Mouse (Mus musculus) stomach, embryonic 14.5 days (tissue): Measurements from ENCODE around the gene Aldh3b1. TPM values are rescaled to one million over a fixed set of nuclear protein-coding genes. Genes with fewer than 3 reads are reported as not detected.
A peak's percentile ranks its signal among the peaks of the same experiment; 100 is the strongest.

Experiments used
- ATAC-seq: fragments of 200-750 bp; cut with Nextera tagmentation; 2 replicates; pipeline ENCODE4 v1.8.0; 2017; ENCODE audit warnings: low read depth, moderate TSS enrichment; ENCODE audit not compliant: insufficient number of reproducible peaks, insufficient read depth, low FRiP score
- H3K27ac ChIP-seq: fragments of 300-500 bp; sonication (generic); 2 replicates; pipeline ENCODE4 v1.5.1; 2014; ENCODE audit warnings: mild to moderate bottlenecking, low read length, moderate library complexity, mixed read lengths
- H3K27me3 ChIP-seq: fragments of 300-500 bp; sonication (generic); 2 replicates; pipeline ENCODE4 v1.6.1; 2014; ENCODE audit warnings: low read length, control low read depth, mixed read lengths; ENCODE audit not compliant: control insufficient read depth, insufficient read depth
- H3K36me3 ChIP-seq: fragments of 300-500 bp; sonication (generic); 2 replicates; pipeline ENCODE4 v1.6.1; 2014; ENCODE audit warnings: mild to moderate bottlenecking, control low read depth, low read length, moderate library complexity, mixed read lengths; ENCODE audit not compliant: control insufficient read depth, insufficient read depth
- H3K4me1 ChIP-seq: fragments of 300-500 bp; sonication (generic); 2 replicates; pipeline ENCODE4 v1.6.1; 2014; ENCODE audit warnings: low read length, control low read depth, mixed read lengths; ENCODE audit not compliant: control insufficient read depth, insufficient read depth
- H3K4me2 ChIP-seq: fragments of 300-500 bp; sonication (generic); replicated peaks from 2 replicates; pipeline ENCODE4 v1.6.1; 2014; ENCODE audit warnings: low read depth, low read length, control low read depth
- H3K4me3 ChIP-seq: fragments of 300-500 bp; sonication (generic); 2 replicates; pipeline ENCODE4 v1.5.1; 2014; ENCODE audit warnings: low read depth, low read length, control low read depth
- H3K9ac ChIP-seq: fragments of 300-500 bp; sonication (generic); replicated peaks from 2 replicates; pipeline ENCODE4 v1.6.1; 2014; ENCODE audit warnings: low read depth, mild to moderate bottlenecking, control low read depth, low read length, moderate library complexity, mixed read lengths
- H3K9me3 ChIP-seq: fragments of 300-500 bp; sonication (generic); 2 replicates; pipeline ENCODE4 v1.6.1; 2016; ENCODE audit warnings: low read depth, low read length, control low read depth; ENCODE audit not compliant: control insufficient read depth
- WGBS: fragments of 180-500 bp; shearing (Covaris S2); extraction: QIAGEN DNeasy Blood & Tissue Kit; methylation state at CpG from one replicate; pipeline ENCODE4 v1.1.7; 2014; 5-methylcytosine and 5-hydroxymethylcytosine counted together
- polyA plus RNA-seq: library from polyadenylated mRNA; unstranded; fragments of >200 nt; fragmentation: Nextera tagmentation; extraction: Ambion mirVana; gene quantifications from 2 replicates; pipeline ENCODE4 v1.2.1, GENCODE M21; 2014

The Aldh3b1 gene
- polyA plus RNA-seq, 1 experiment from 2014 or later = 1.2 TPM

- no peak overlapping the region for H3K4me2 ChIP-seq
- 95% methylated on average over 7 of the region's 7 CpGs for WGBS
- no peak for ATAC-seq
- H3K27ac ChIP-seq = no peak overlapping the region
- H3K4me1 ChIP-seq = peaks cover 10% of the 10 kb centered on the region
- no peaks in the 10 kb centered on the region for H3K9me3 ChIP-seq
- H3K27me3 ChIP-seq = no peaks in the 10 kb centered on the region
- no peaks in the 10 kb centered on the region for H3K36me3 ChIP-seq
- H3K4me3 ChIP-seq = no peak overlapping the region
- H3K9ac ChIP-seq = no peak overlapping the region
Observed at GRCm38 (mm10) chr19:3924868-3925267, 4.7 kb downstream of the Aldh3b1 start.

DNA sequence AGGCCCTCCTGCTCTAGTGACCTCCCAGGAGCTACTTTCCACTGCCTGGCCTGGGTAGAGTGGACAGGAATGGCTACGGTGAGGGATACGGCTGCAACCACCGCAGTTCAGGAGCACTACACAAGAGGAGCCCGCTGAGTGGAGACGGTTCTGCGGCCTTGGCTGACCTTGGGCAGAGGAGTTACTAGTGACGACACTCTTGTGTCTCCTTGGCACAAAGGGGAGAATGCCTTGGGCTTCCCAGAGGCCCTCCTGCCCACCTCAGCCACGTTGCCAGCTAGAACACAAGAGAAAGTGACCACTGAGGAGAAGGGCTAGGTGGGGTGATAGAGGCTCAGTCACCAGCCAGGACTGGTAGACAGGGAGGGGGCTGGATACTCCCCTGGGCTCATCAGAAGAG is 5.4 kb downstream of the Aldh3b1 start:
- Histone ChIP-seq H3K9ac (no peak overlapping the region), H3K9me3 (no peaks in the 10 kb centered on the region), H3K4me1 (peaks cover 3% of the 10 kb centered on the region; the same call in 1 of the 2 replicates), H3K4me2 (no peak overlapping the region), H3K27ac (peak overlapping the region; percentile 27; the same call in 1 of the 2 replicates), H3K27me3 (no peaks in the 10 kb centered on the region), H3K4me3 (no peak overlapping the region), H3K36me3 (no peaks in the 10 kb centered on the region)
- no peak for ATAC-seq
- WGBS = 78% methylated on average over 8 of the region's 8 CpGs

- H3K36me3 ChIP-seq = no peaks in the 10 kb centered on the region
- no peaks in the 10 kb centered on the region for H3K27me3 ChIP-seq
- no peak overlapping the region for H3K9ac ChIP-seq
- no peaks in the 10 kb centered on the region for H3K4me1 ChIP-seq
- WGBS = 40% methylated on average over 13 of the region's 13 CpGs
- H3K4me3 ChIP-seq = no peak overlapping the region
- H3K4me2 ChIP-seq = no peak overlapping the region
- H3K27ac ChIP-seq = peak overlapping the region; percentile 27
- no peak for ATAC-seq
- H3K9me3 ChIP-seq = no peaks in the 10 kb centered on the region
Observed at GRCm38 (mm10) chr19:3923586-3923985, 6.0 kb downstream of the Aldh3b1 start.

- Histone ChIP-seq H3K9me3 (no peaks in the 10 kb centered on the region), H3K9ac (no peak overlapping the region), H3K4me2 (no peak overlapping the region), H3K4me3 (no peak overlapping the region), H3K4me1 (no peaks in the 10 kb centered on the region), H3K27ac (no peak overlapping the region), H3K36me3 (no peaks in the 10 kb centered on the region), H3K27me3 (no peaks in the 10 kb centered on the region)
- WGBS = 53% methylated on average over 10 of the region's 10 CpGs
- ATAC-seq = no peak
Observed at GRCm38 (mm10) chr19:3922661-3923371, 6.8 kb downstream of the Aldh3b1 start.

DNA sequence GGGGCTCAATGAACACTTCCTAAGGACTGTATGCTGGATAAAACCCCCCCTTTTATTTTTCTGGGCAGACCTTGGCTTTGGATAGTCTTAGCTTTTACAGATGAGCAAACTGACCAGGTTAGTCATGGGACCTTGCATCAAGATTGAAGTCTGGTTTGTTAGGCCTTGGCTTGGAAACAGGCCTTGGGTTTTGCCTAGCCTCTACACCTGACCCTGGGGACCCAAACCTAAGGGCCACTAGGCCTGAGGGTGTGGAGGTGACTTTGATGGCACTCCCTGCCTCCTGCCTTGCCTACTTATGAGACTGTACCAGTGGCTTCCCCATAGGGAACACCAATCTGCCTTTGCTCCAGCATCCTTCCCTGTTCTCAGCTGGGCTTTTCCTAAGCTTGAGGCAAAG is 9.7 kb downstream of the Aldh3b1 start:
- H3K4me1 ChIP-seq = no peaks in the 10 kb centered on the region
- no peak overlapping the region for H3K27ac ChIP-seq
- ATAC-seq = no peak
- H3K9ac ChIP-seq = no peak overlapping the region
- no peaks in the 10 kb centered on the region for H3K9me3 ChIP-seq
- H3K4me3 ChIP-seq = no peak overlapping the region
- H3K36me3 ChIP-seq = no peaks in the 10 kb centered on the region
- H3K4me2 ChIP-seq = no peak overlapping the region
- no peaks in the 10 kb centered on the region for H3K27me3 ChIP-seq

- Histone ChIP-seq H3K27ac (no peak overlapping the region), H3K36me3 (no peaks in the 10 kb centered on the region), H3K27me3 (no peaks in the 10 kb centered on the region), H3K9me3 (no peaks in the 10 kb centered on the region), H3K4me1 (peaks cover 11% of the 10 kb centered on the region; the same call in 1 of the 2 replicates), H3K4me3 (no peak overlapping the region), H3K4me2 (no peak overlapping the region), H3K9ac (no peak overlapping the region)
- no peak for ATAC-seq
- 73% methylated on average over 11 of the region's 11 CpGs for WGBS
Observed at GRCm38 (mm10) chr19:3916727-3917126, 12.9 kb downstream of the Aldh3b1 start.

DNA sequence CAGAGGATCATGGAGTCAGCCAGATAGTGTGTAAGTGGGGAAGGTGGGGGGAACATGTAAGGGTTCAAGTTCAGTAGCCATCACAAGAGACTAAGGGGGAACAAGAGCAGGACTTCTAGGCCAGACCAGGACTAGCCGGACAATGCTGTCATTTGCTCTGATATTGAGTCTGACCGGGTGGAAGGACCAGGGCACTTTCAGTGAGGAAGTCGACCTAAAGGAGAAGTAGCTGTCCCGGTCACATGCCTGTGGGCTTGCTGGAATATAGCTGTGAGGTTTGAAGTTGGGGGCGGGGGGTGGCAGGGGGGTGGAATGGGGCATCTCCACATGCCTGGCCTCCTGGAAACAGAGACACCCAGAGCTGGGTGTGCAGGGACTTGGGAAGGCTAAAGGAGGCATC is 15.1 kb downstream of the Aldh3b1 start:
- Histone ChIP-seq H3K4me2 (no peak overlapping the region), H3K9ac (no peak overlapping the region), H3K4me1 (peaks cover 11% of the 10 kb centered on the region; the same call in 1 of the 2 replicates)

GRCm38 (mm10) chr19:3913692-3914091 is 15.9 kb downstream of the Aldh3b1 start:
- peak overlapping the region; percentile 76; the same call in 1 of the 2 replicates for H3K27ac ChIP-seq
- H3K4me2 ChIP-seq = peak overlapping the region; percentile 84
- H3K36me3 ChIP-seq = peaks cover 11% of the 10 kb centered on the region
- H3K9me3 ChIP-seq = no peaks in the 10 kb centered on the region
- WGBS = 83% methylated on average over 8 of the region's 8 CpGs
- peaks cover 11% of the 10 kb centered on the region; the same call in 1 of the 2 replicates for H3K4me1 ChIP-seq
- no peaks in the 10 kb centered on the region for H3K27me3 ChIP-seq
- H3K9ac ChIP-seq = peak overlapping the region; percentile 61
- ATAC-seq = no peak
- peak overlapping the region; percentile 66 for H3K4me3 ChIP-seq

More for the DNA sequence above, 15.1 kb downstream of the Aldh3b1 start:
- H3K36me3 ChIP-seq = 0 out of 2 replicates have a peak, but pooled peaks cover 5% of the 10 kb centered on the region
- no peaks in the 10 kb centered on the region for H3K27me3 ChIP-seq
- no peaks in the 10 kb centered on the region for H3K9me3 ChIP-seq
- no peak overlapping the region for H3K4me3 ChIP-seq
- no peak for ATAC-seq
- 91% methylated on average over 5 of the region's 5 CpGs for WGBS
- no peak overlapping the region for H3K27ac ChIP-seq
